9 mouse cellular contexts compared by ENCODE assay signal in the genomic region with DNA sequence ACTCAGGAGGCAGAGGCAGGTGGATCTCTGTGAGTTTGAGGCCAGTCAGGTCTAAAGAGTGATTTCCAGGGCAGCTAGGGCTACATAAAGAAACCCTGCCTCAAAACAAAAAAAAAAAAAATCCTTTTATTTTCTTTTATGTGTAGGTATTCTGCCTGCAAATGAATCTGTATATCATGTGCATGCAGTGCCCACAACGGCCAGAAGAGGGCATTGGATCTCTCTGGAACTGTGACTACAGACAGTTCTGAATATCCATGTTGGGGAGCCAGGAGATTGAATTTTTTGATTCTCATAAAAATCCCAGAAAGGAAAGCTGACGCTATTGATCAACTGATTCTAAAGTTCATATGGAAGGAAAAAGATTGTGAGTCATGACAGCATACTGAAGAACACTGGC.
DNase-seq lines count a peak whose midpoint lies in the region; ATAC-seq lines count a peak whose summit lies in the region.
"Had no signal": no experiment of that assay in that cellular context is flagged by ENCODE, and none has a peak within 500 bp of the region (broad histone marks: within the 10 kb centered on the region; RNA-seq: fewer than 3 reads in every experiment).

No protein-coding gene starts in this region.

- no peak overlapping the region for H3K4me2 ChIP-seq in midbrain, embryonic 14.5 days (ENCODE audit: low read length)
- H3K4me2 ChIP-seq in midbrain, embryonic 11.5 days, result no peak overlapping the region

- ATAC-seq in midbrain, embryonic 14.5 days (ENCODE audit: low FRiP score, low TSS enrichment), result no peak
- ATAC-seq in midbrain, embryonic 11.5 days (ENCODE audit: low FRiP score), result no peak

- H3K36me3 ChIP-seq in midbrain, embryonic 14.5 days (ENCODE audit: control insufficient read depth, insufficient read depth, low read length), result no peaks in the 10 kb centered on the region
- H3K36me3 ChIP-seq in midbrain, embryonic 11.5 days (ENCODE audit: control insufficient read depth, insufficient read depth, low read length), result no peaks in the 10 kb centered on the region

- no peak overlapping the region for H3K9ac ChIP-seq in midbrain, embryonic 14.5 days (replicated peaks; ENCODE audit: low read length)
- H3K9ac ChIP-seq in midbrain, embryonic 11.5 days (ENCODE audit: low read length), result no peak overlapping the region

- peak; percentile 69 for DNase-seq in embryo, embryonic 10 days (ENCODE audit: low spot score)
- no peak for DNase-seq in embryo, embryonic 9.5 days (ENCODE audit: extremely low spot score)
- peak; percentile 52 for DNase-seq in midbrain, embryonic 14.5 days
- no peak for DNase-seq in midbrain, embryonic 11.5 days (ENCODE audit: low spot score, missing footprints)
- peak; percentile 23 for DNase-seq in adrenal gland, adult 2 months
- DNase-seq in kidney, postnatal 10 days, result peak; percentile 72
- DNase-seq in lung, postnatal 14 days, result peak; percentile 60
- DNase-seq in spleen, postnatal 36 days (ENCODE audit: low spot score in 2 of 2), result no peak

- no peak overlapping the region for H3K4me3 ChIP-seq in midbrain, embryonic 14.5 days (replicated peaks; ENCODE audit: low read depth, low read length)
- no peak overlapping the region for H3K4me3 ChIP-seq in midbrain, embryonic 11.5 days (ENCODE audit: low read depth, low read length)
- H3K4me3 ChIP-seq: megakaryocyte, embryonic 14.5 days had no signal

- H3K4me1 ChIP-seq in midbrain, embryonic 14.5 days (ENCODE audit: control insufficient read depth, insufficient read depth, low read length), result peaks cover 18% of the 10 kb centered on the region
- H3K4me1 ChIP-seq in midbrain, embryonic 11.5 days (ENCODE audit: control insufficient read depth, insufficient read depth, low read length), result peaks cover 20% of the 10 kb centered on the region
- H3K4me1 ChIP-seq: megakaryocyte, embryonic 14.5 days had no signal

- H3K27me3 ChIP-seq in midbrain, embryonic 14.5 days (ENCODE audit: control insufficient read depth, insufficient read depth, low read length), result no peaks in the 10 kb centered on the region
- peaks cover 12% of the 10 kb centered on the region for H3K27me3 ChIP-seq in midbrain, embryonic 11.5 days (ENCODE audit: control insufficient read depth, insufficient read depth, low read length)
- H3K27me3 ChIP-seq: megakaryocyte, embryonic 14.5 days had no signal

- WGBS in midbrain, embryonic 14.5 days, result 36% methylated on average over 2 of the region's 2 CpGs
- 50% methylated on average over 2 of the region's 2 CpGs for WGBS in midbrain, embryonic 11.5 days

- no peaks in the 10 kb centered on the region for H3K9me3 ChIP-seq in midbrain, embryonic 14.5 days (ENCODE audit: control insufficient read depth, low read length)
- H3K9me3 ChIP-seq in midbrain, embryonic 11.5 days (ENCODE audit: control insufficient read depth, low read length), result no peaks in the 10 kb centered on the region
- H3K9me3 ChIP-seq: megakaryocyte, embryonic 14.5 days had no signal

- no peak overlapping the region for H3K27ac ChIP-seq in midbrain, embryonic 14.5 days (replicated peaks; ENCODE audit: low read depth, low read length)
- no peak overlapping the region for H3K27ac ChIP-seq in midbrain, embryonic 11.5 days (ENCODE audit: low read depth, low read length)

Comparison
In these comparisons a context has a peak if more than half of its experiments do, and no peak if none do; other contexts are left out.
1. DNase-seq: peak in embryo, embryonic 10 days (single experiment), midbrain, embryonic 14.5 days (single experiment), adrenal gland, adult 2 months (single experiment), kidney, postnatal 10 days (single experiment) and lung, postnatal 14 days (single experiment); none in embryo, embryonic 9.5 days (single experiment), midbrain, embryonic 11.5 days (single experiment) and spleen, postnatal 36 days (0 of 2).